Mouse (Mus musculus): ENCODE results near the gene Pmm2.
A peak's percentile ranks its signal among the peaks of the same experiment; 100 is the strongest.

Gene Pmm2

DNA sequence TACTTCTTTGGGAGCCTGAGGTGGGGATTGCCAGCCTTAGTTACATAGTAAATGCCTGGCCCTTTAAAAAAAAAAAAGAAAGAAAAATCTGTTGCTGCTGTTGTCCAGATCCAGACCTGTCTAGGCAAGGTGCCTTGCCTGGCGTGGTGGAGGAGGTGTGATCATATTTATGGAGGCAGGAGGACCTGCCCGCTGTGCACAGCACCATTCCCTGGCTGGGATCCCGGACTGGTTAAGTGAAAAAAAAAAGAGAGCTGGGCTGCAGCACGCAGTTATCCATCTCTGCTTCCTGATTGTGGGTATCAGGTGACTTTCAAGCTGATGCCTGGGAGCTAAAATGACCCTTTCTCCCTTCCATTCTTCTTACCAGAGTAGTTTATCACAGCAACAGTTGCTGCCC is 47.6 kb downstream of the Pmm2 start:
- DNase-seq, result no peak

DNA sequence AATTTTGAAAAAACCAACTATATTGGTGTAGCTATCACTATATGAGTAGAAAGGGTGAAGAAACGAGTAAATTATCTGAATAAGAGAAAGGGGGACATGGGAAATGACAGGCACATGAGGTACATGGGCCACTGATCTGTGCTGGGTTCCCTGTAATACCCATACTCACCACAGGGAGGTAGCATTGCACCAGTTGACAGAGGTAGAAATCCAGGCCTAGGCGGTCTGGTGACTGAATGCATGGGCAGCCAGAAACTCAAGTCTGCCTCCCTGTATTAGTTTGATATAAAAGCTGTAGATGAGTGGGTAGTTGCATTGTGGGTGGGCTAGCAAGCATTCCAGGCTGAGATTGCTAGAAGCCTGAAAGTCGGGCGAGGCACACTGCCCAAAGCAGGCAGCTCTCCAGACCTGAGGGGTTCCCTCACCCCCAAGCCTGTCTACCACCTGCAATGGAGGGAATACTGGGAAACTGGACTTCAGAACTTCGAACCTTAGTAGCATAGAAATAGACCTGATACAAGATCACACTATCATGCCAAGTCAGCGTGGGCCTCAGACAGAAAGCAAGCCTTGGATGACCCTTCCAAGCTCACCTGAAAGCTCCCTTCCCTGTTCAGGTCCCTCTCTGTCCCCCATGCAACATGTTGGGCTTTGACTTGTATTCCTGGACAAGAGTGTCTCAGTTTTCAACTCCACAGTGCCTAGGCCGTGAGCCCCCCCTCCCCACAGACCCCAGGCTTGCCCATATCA is 48.8 kb downstream of the Pmm2 start:
- DNase-seq, result peak; percentile 90

DNA sequence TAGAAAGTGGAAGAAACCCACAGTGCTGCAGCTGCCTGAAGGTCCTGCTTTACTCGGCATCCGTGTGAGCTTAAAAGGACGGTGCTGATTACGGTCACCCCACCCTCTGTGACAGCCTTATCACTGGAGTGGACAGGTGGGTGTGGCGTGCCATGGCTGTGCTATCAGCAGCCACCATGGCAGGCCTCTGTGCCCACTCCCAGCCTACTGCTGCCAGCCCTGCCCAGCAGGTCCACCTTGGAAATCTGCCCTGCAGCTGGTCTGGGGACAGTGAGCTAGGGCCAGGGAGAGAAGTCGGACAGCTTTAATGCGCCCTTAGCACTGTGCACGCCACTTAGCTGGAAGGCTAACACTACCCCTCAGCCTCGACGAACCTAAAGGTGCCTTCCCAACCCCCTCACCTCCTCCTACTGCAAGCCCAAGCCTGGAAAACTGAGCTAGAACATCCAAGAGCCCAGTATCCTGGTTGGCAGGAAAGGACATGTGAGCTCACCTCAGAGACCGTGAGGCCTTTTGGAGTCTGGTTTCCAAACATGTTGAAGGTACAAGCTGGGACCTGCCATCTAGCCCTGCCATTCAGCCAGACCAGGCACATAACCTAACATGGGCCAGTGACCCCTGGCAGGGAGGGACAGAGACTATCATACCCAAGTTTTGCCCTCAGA is 49.5 kb downstream of the Pmm2 start:
- DNase-seq, result peak; percentile 96

DNA sequence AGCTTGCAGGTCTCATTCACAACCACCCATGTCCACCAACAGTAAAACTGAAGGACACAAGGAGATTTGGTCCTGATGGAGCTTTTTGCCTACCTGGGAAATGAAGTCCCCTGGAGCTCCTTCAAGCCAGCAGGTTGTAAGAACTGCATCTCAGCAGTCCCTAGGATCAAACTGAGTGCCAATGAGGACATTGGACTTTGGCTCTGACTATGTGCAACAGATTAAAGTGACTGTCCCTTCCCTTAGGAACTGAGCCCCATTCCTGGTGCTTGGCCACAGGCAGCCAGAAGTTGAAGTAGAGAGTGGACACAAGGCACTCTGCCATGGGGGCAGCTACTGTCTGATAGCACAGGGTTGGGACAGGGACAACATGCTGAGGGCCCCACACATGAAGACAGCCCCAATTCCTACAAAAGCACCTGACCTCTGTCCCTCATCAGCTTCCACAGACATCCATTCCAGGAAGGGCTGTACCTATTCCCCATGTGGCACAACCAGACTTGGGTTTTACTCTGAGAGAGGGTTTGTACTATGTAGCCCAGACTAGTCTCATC is 50.2 kb downstream of the Pmm2 start:
- peak; percentile 51 for DNase-seq

DNA sequence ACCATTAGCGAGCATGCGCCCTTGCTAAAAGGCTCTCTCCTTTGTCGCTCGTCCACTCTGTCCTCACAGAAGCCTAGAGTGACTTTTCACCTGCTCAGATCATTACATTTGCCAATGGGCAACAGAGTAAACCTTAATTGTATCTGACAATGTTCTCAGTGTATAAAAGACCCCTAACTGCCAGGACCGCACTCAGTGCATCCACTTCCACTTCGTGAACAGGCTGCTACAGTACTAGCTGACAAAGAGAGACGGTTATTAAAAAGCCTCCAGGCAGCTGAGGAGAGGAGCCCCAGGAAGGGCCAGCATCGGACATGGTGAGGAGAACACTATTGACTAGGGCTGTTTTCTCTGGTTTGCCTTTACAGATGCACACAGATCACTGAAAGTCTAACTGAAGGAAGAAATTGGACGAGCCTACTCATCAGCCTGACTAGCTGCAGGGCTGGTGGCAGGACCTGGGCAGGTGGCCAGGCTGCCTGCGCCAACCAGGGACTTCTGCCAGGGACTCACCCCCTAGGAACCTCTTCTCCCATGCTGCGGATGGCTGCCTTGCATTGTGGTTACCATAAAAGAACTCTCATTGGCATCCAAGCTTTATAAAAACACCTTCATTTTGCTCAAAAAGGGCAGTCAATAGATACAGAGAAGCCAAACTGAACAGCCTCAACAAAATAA is 52.6 kb downstream of the Pmm2 start:
- DNase-seq, result no peak

DNA sequence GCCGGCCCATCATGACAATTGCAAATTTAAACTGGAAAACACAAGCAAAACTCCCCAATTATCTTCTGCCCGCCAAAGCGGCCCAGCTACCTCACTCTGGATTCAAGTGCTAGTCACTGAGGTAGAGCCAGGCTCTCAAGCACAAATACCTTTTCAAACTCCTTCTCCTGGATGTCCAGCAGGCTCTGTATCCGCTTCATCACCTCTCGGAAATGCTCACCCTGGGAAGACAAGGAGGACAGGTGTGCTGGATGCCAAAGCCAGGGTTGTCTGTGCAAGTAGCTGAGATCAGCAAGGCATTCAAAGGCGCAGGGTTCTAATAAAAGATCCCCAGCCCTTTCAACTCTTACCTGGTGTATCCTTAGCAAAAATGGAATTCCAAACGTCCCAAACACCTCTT is 53.7 kb downstream of the Pmm2 start:
- DNase-seq, result no peak

DNA sequence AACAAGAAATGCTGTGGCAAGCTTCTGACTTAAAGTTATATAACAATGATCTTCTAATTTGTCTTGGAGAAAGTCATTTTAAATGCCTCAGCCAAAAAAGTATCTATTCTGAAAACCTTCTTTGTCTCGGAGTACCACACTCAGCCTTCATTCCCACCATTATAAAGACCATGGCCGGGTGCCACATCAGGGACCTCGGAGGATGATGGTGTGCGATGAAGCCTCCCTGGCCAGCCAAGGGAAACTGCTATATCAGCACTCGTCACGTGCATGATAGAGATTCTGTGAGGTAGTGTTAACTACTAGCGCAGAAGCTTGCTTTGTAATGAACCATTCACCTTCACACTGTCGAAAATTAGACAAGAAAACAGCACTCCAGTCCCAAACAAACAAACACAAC is 62.1 kb downstream of the Pmm2 start:
- DNase-seq, result no peak

DNA sequence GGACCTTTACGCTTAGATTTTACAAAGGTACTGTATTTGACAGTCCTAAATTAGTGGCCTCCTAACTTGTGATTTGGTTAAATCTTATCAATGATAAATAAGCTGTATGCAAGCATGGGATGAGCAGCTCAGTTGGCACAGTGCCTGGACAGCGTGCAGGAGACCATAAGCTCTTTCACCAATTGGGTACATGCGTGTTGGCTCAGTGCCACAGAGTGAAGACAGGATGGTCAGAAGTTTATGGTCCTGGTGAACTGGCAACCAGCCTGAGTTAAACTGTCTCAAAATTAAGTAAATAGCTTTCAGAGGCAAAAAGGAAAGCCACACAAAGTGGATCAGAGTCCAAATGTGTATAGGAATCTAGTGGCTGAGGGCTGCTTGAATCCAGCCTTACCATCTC is 63.1 kb downstream of the Pmm2 start:
- no peak for DNase-seq

DNA sequence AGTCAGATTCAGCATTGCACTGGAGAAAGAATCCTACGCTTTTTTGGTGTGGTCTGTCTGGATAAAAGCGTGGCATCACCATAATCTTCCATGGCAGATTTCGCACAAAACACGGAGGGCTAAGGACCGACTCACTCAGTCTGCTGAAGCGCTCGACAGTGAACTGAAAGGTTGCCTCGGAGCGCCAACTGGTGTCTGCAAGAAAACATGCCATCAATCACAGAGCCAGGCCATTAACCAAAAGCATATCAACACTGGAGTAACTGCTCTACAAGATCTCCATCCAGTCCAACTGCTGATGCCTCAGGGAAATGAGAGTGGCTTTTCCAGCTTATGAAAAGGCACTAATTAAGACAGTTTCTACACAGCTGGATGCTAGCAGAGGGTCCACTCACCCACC is 74.5 kb downstream of the Pmm2 start:
- no peak for DNase-seq
